Mouse (Mus musculus): ENCODE measurements around the gene Chst5. TPM values are rescaled to one million over a fixed set of nuclear protein-coding genes. Genes with fewer than 3 reads are reported as not detected.

Chst5 gene
- polyA plus RNA-seq (2014; fragmentation: Nextera tagmentation; extraction: Ambion mirVana): 0.99 TPM in 1 of 2 replicates, not detected in the other

- peaks cover 3% of the 10 kb centered on the region; the same call in 1 of the 2 replicates for H3K4me1 ChIP-seq (ENCODE audit: control insufficient read depth, insufficient read depth, low read length)
- 9% methylated on average over 46 of the region's 47 CpGs for WGBS (ENCODE audit: insufficient replicate concordance)
- no peaks in the 10 kb centered on the region for H3K9me3 ChIP-seq (replicated peaks; ENCODE audit: control insufficient read depth, low read length)
- peaks cover 32% of the 10 kb centered on the region for H3K27me3 ChIP-seq (ENCODE audit: control insufficient read depth, insufficient read depth, low read length)
- H3K4me2 ChIP-seq: peak within 1 kb of the TSS; percentile 61
- H3K27ac ChIP-seq (ENCODE audit: low read depth, low read length): no peak within 1 kb of the TSS
- peak within 1 kb of the TSS; percentile 61; the same call in 1 of the 2 replicates for H3K9ac ChIP-seq (ENCODE audit: low read depth, low read length)
- ATAC-seq (replicated peaks; ENCODE audit: insufficient number of reproducible peaks, low FRiP score, low TSS enrichment): no peak
- H3K36me3 ChIP-seq (ENCODE audit: control insufficient read depth, insufficient read depth, low read length): no peaks in the 10 kb centered on the region
- H3K4me3 ChIP-seq (ENCODE audit: low read depth, low read length): peak within 1 kb of the TSS; percentile 38
Observed at GRCm38 (mm10) chr8:111909621-111910450, at the start of gene Chst5. Chst5 (minus strand) TSS chr8:111910447.

GRCm38 (mm10) chr8:111957231-111957630, 47.0 kb upstream of the Chst5 start:
- ATAC-seq (replicated peaks; ENCODE audit: insufficient number of reproducible peaks, low FRiP score, low TSS enrichment): no peak
- no peaks in the 10 kb centered on the region for H3K27me3 ChIP-seq (ENCODE audit: control insufficient read depth, insufficient read depth, low read length)
- 89% methylated on average over 2 of the region's 2 CpGs for WGBS (ENCODE audit: insufficient replicate concordance)
- H3K4me2 ChIP-seq: no peak overlapping the region
- no peak overlapping the region for H3K9ac ChIP-seq (ENCODE audit: low read depth, low read length)
- H3K27ac ChIP-seq (ENCODE audit: low read depth, low read length): no peak overlapping the region
- H3K9me3 ChIP-seq (replicated peaks; ENCODE audit: control insufficient read depth, low read length): no peaks in the 10 kb centered on the region
- peaks cover 24% of the 10 kb centered on the region for H3K36me3 ChIP-seq (ENCODE audit: control insufficient read depth, insufficient read depth, low read length)
- peaks cover 3% of the 10 kb centered on the region; the same call in 1 of the 2 replicates for H3K4me1 ChIP-seq (ENCODE audit: control insufficient read depth, insufficient read depth, low read length)
- no peak overlapping the region for H3K4me3 ChIP-seq (ENCODE audit: low read depth, low read length)

- H3K4me3 ChIP-seq (ENCODE audit: low read depth, low read length): no peak overlapping the region
- no peaks in the 10 kb centered on the region for H3K27me3 ChIP-seq (ENCODE audit: control insufficient read depth, insufficient read depth, low read length)
- no peaks in the 10 kb centered on the region for H3K9me3 ChIP-seq (replicated peaks; ENCODE audit: control insufficient read depth, low read length)
- no peak overlapping the region for H3K9ac ChIP-seq (ENCODE audit: low read depth, low read length)
- 93% methylated on average over 5 of the region's 5 CpGs for WGBS (ENCODE audit: insufficient replicate concordance)
- no peak overlapping the region for H3K4me2 ChIP-seq
- no peaks in the 10 kb centered on the region for H3K4me1 ChIP-seq (ENCODE audit: control insufficient read depth, insufficient read depth, low read length)
- no peak overlapping the region for H3K27ac ChIP-seq (ENCODE audit: low read depth, low read length)
- peaks cover 24% of the 10 kb centered on the region for H3K36me3 ChIP-seq (ENCODE audit: control insufficient read depth, insufficient read depth, low read length)
- no peak for ATAC-seq (replicated peaks; ENCODE audit: insufficient number of reproducible peaks, low FRiP score, low TSS enrichment)
Observed at GRCm38 (mm10) chr8:111955879-111956278, 45.6 kb upstream of the Chst5 start.

GRCm38 (mm10) chr8:111954844-111955594, 44.8 kb upstream of the Chst5 start:
- no peaks in the 10 kb centered on the region for H3K27me3 ChIP-seq (ENCODE audit: control insufficient read depth, insufficient read depth, low read length)
- no peak overlapping the region for H3K27ac ChIP-seq (ENCODE audit: low read depth, low read length)
- 94% methylated on average over 4 of the region's 4 CpGs for WGBS (ENCODE audit: insufficient replicate concordance)
- no peaks in the 10 kb centered on the region for H3K9me3 ChIP-seq (replicated peaks; ENCODE audit: control insufficient read depth, low read length)
- no peak for ATAC-seq (replicated peaks; ENCODE audit: insufficient number of reproducible peaks, low FRiP score, low TSS enrichment)
- H3K4me2 ChIP-seq: no peak overlapping the region
- no peak overlapping the region for H3K9ac ChIP-seq (ENCODE audit: low read depth, low read length)
- H3K4me1 ChIP-seq (ENCODE audit: control insufficient read depth, insufficient read depth, low read length): no peaks in the 10 kb centered on the region
- peaks cover 24% of the 10 kb centered on the region for H3K36me3 ChIP-seq (ENCODE audit: control insufficient read depth, insufficient read depth, low read length)
- no peak overlapping the region for H3K4me3 ChIP-seq (ENCODE audit: low read depth, low read length)

- Histone ChIP-seq H3K9ac (ENCODE audit: low read depth, low read length) (no peak overlapping the region), H3K4me1 (ENCODE audit: control insufficient read depth, insufficient read depth, low read length) (no peaks in the 10 kb centered on the region), H3K4me3 (ENCODE audit: low read depth, low read length) (no peak overlapping the region), H3K27me3 (ENCODE audit: control insufficient read depth, insufficient read depth, low read length) (no peaks in the 10 kb centered on the region), H3K4me2 (no peak overlapping the region), H3K36me3 (ENCODE audit: control insufficient read depth, insufficient read depth, low read length) (peaks cover 23% of the 10 kb centered on the region), H3K9me3 (replicated peaks; ENCODE audit: control insufficient read depth, low read length) (no peaks in the 10 kb centered on the region), H3K27ac (ENCODE audit: low read depth, low read length) (no peak overlapping the region)
- WGBS (ENCODE audit: insufficient replicate concordance): 95% methylated on average over 5 of the region's 5 CpGs
- ATAC-seq (replicated peaks; ENCODE audit: insufficient number of reproducible peaks, low FRiP score, low TSS enrichment): no peak
Observed at GRCm38 (mm10) chr8:111951936-111952335, 41.7 kb upstream of the Chst5 start.

DNA sequence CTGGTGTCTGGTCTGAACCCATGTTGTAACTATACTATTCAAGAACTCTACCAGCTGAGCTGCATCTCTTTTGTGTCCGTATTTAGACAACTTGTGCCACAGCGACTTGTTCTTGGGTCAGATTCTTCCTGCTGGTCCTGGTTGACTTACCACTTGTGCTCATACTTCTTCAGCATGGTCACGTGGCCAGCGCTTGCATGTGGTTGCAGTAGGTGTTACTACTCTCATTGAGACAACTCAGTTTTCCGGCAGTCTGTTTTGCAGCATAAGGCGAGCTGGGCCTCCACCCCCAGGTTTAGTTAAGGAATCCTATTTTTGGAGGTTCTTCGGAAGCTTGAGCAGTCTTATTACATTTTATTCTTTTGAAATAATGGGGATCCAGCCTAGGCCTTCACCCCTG, 41.1 kb upstream of the Chst5 start:
- no peak for ATAC-seq (replicated peaks; ENCODE audit: insufficient number of reproducible peaks, low FRiP score, low TSS enrichment)

DNA sequence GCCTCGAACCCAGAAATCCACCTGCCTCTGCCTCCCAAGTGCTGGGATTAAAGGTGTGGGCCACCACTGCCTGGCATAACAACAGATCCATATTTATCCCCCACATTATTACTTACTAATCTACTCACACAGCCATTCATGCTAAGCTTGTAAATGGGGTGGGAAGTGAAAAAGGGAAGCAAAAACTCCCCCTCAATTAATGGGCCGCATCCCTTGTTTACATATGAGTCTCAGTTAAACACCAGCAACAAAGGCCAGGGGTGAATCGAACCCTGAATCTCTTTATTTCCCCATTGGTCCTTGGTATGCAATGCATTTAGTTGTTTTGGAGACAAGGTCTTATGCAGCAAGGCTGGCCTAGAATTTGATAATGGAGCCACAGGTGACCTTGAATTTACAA, 40.6 kb upstream of the Chst5 start:
- no peak overlapping the region for H3K27ac ChIP-seq (ENCODE audit: low read depth, low read length)
- no peaks in the 10 kb centered on the region for H3K4me1 ChIP-seq (ENCODE audit: control insufficient read depth, insufficient read depth, low read length)
- no peak overlapping the region for H3K4me3 ChIP-seq (ENCODE audit: low read depth, low read length)
- ATAC-seq (replicated peaks; ENCODE audit: insufficient number of reproducible peaks, low FRiP score, low TSS enrichment): no peak
- H3K9ac ChIP-seq (ENCODE audit: low read depth, low read length): no peak overlapping the region
- no peak overlapping the region for H3K4me2 ChIP-seq
- H3K9me3 ChIP-seq (replicated peaks; ENCODE audit: control insufficient read depth, low read length): no peaks in the 10 kb centered on the region
- H3K27me3 ChIP-seq (ENCODE audit: control insufficient read depth, insufficient read depth, low read length): no peaks in the 10 kb centered on the region
- H3K36me3 ChIP-seq (ENCODE audit: control insufficient read depth, insufficient read depth, low read length): peaks cover 19% of the 10 kb centered on the region
- WGBS (ENCODE audit: insufficient replicate concordance): 82% methylated on average over 3 of the region's 3 CpGs

More for the DNA sequence above, 41.1 kb upstream of the Chst5 start:
- no peak overlapping the region for H3K4me2 ChIP-seq
- no peaks in the 10 kb centered on the region for H3K9me3 ChIP-seq (replicated peaks; ENCODE audit: control insufficient read depth, low read length)
- peaks cover 20% of the 10 kb centered on the region for H3K36me3 ChIP-seq (ENCODE audit: control insufficient read depth, insufficient read depth, low read length)
- H3K4me3 ChIP-seq (ENCODE audit: low read depth, low read length): no peak overlapping the region
- no peaks in the 10 kb centered on the region for H3K4me1 ChIP-seq (ENCODE audit: control insufficient read depth, insufficient read depth, low read length)
- H3K27me3 ChIP-seq (ENCODE audit: control insufficient read depth, insufficient read depth, low read length): no peaks in the 10 kb centered on the region
- no peak overlapping the region for H3K9ac ChIP-seq (ENCODE audit: low read depth, low read length)
- 91% methylated on average over 7 of the region's 7 CpGs for WGBS (ENCODE audit: insufficient replicate concordance)
- no peak overlapping the region for H3K27ac ChIP-seq (ENCODE audit: low read depth, low read length)

DNA sequence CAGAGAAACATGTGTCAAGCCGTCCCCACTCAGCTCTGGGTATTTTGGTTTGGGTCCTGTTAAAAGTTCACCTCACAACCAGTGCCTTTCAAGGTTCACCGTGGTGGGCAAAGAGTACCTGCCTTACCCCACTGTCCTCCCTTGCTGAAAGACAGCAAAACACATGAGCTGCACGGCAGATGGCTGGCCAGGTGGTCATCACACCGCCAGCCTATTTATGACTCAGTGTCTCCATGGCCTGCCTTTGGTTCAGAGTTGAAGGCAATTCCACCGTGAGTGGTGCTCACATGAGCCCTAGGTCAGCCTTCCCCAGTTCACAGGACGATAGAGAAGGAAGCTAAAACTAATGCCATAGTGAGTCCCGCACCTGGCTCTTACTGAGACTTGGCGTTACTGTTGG, 37.7 kb upstream of the Chst5 start:
- ATAC-seq (replicated peaks; ENCODE audit: insufficient number of reproducible peaks, low FRiP score, low TSS enrichment): no peak
- Histone ChIP-seq H3K9me3 (replicated peaks; ENCODE audit: control insufficient read depth, low read length) (no peaks in the 10 kb centered on the region), H3K4me1 (ENCODE audit: control insufficient read depth, insufficient read depth, low read length) (no peaks in the 10 kb centered on the region), H3K36me3 (ENCODE audit: control insufficient read depth, insufficient read depth, low read length) (peaks cover 10% of the 10 kb centered on the region), H3K4me2 (no peak overlapping the region), H3K4me3 (ENCODE audit: low read depth, low read length) (no peak overlapping the region), H3K27ac (ENCODE audit: low read depth, low read length) (no peak overlapping the region), H3K27me3 (ENCODE audit: control insufficient read depth, insufficient read depth, low read length) (no peaks in the 10 kb centered on the region), H3K9ac (ENCODE audit: low read depth, low read length) (no peak overlapping the region)
- WGBS (ENCODE audit: insufficient replicate concordance): 90% methylated on average over 8 of the region's 8 CpGs
